Mouse (Mus musculus) midbrain, embryonic 14.5 days (tissue): ENCODE measurements around the gene Nelfe. TPM values are rescaled to one million over a fixed set of nuclear protein-coding genes. Genes with fewer than 3 reads are reported as not detected.

ENCODE experiments used
- ATAC-seq: fragments of 200-750 bp; cut with Nextera tagmentation; 2 replicates; pipeline ENCODE4 v1.8.0; 2017; ENCODE audit warnings: moderate number of reproducible peaks, moderate library complexity; ENCODE audit not compliant: low FRiP score, low TSS enrichment
- DNase-seq: peaks from one replicate; pipeline ENCODE4 v3.0.0-alpha.2; 2015
- H3K27ac ChIP-seq: fragments of 300-500 bp; sonication (generic); replicated peaks from 2 replicates; pipeline ENCODE4 v1.5.1; 2014; ENCODE audit warnings: mild to moderate bottlenecking, low read depth, low read length, moderate library complexity
- H3K27me3 ChIP-seq: fragments of 300-500 bp; sonication (generic); 2 replicates; pipeline ENCODE4 v1.6.1; 2014; ENCODE audit warnings: low read length, control low read depth, mixed read lengths; ENCODE audit not compliant: control insufficient read depth, insufficient read depth
- H3K36me3 ChIP-seq: fragments of 300-500 bp; sonication (generic); 2 replicates; pipeline ENCODE4 v1.6.1; 2014; ENCODE audit warnings: low read length, control low read depth; ENCODE audit not compliant: control insufficient read depth, insufficient read depth
- H3K4me1 ChIP-seq: fragments of 300-500 bp; sonication (generic); 2 replicates; pipeline ENCODE4 v1.6.1; 2014; ENCODE audit warnings: mild to moderate bottlenecking, antibody characterized with exemption, low read length, control low read depth; ENCODE audit not compliant: control insufficient read depth, insufficient read depth
- H3K4me2 ChIP-seq: fragments of 300-500 bp; sonication (generic); 2 replicates; pipeline ENCODE4 v1.6.1; 2014; ENCODE audit warnings: mild to moderate bottlenecking, low read length, moderate library complexity
- H3K4me3 ChIP-seq: fragments of 300-500 bp; sonication (generic); replicated peaks from 2 replicates; pipeline ENCODE4 v1.5.1; 2014; ENCODE audit warnings: low read depth, low read length
- H3K9ac ChIP-seq: fragments of 300-500 bp; sonication (generic); replicated peaks from 2 replicates; pipeline ENCODE4 v1.6.1; 2014; ENCODE audit warnings: mild to moderate bottlenecking, low read length, moderate library complexity
- H3K9me3 ChIP-seq: fragments of 300-500 bp; sonication (generic); 2 replicates; pipeline ENCODE4 v1.6.1; 2016; ENCODE audit warnings: low read length, control low read depth, mixed read lengths; ENCODE audit not compliant: control insufficient read depth
- WGBS: fragments of 180-500 bp; shearing (Covaris S2); extraction: QIAGEN DNeasy Blood & Tissue Kit; methylation state at CpG from one replicate; pipeline ENCODE4 v1.1.7; 2014; 5-methylcytosine and 5-hydroxymethylcytosine counted together
- polyA plus RNA-seq: library from polyadenylated mRNA; unstranded; fragments of >200 nt; fragmentation: Nextera tagmentation; extraction: Ambion mirVana; gene quantifications from 2 replicates; pipeline ENCODE4 v1.2.1, GENCODE M21; 2014

Gene Nelfe
- polyA plus RNA-seq, 1 experiment from 2014 or later, result 85.3 TPM

- ATAC-seq (no peak), DNase-seq (no peak)
- H3K9me3 ChIP-seq, result no peaks in the 10 kb centered on the region
- no peak overlapping the region for H3K4me3 ChIP-seq
- H3K4me1 ChIP-seq, result peaks cover 7% of the 10 kb centered on the region
- H3K9ac ChIP-seq, result no peak overlapping the region
- H3K27me3 ChIP-seq, result no peaks in the 10 kb centered on the region
- 85% methylated on average over 3 of the region's 3 CpGs for WGBS
- no peak overlapping the region for H3K27ac ChIP-seq
- H3K4me2 ChIP-seq, result no peak overlapping the region
- H3K36me3 ChIP-seq, result peaks cover 54% of the 10 kb centered on the region
Observed at GRCm38 (mm10) chr17:34854761-34855160, 4.6 kb downstream of the Nelfe start.

GRCm38 (mm10) chr17:34855825-34856224, 5.6 kb downstream of the Nelfe start:
- Histone ChIP-seq H3K4me2 (no peak overlapping the region), H3K9ac (no peak overlapping the region), H3K9me3 (no peaks in the 10 kb centered on the region), H3K27me3 (no peaks in the 10 kb centered on the region), H3K36me3 (peaks cover 54% of the 10 kb centered on the region), H3K27ac (no peak overlapping the region), H3K4me3 (no peak overlapping the region), H3K4me1 (peaks cover 5% of the 10 kb centered on the region)
- WGBS, result 45% methylated on average over 3 of the region's 3 CpGs
- ATAC-seq, result no peak
- DNase-seq, result peak; percentile 78

DNA sequence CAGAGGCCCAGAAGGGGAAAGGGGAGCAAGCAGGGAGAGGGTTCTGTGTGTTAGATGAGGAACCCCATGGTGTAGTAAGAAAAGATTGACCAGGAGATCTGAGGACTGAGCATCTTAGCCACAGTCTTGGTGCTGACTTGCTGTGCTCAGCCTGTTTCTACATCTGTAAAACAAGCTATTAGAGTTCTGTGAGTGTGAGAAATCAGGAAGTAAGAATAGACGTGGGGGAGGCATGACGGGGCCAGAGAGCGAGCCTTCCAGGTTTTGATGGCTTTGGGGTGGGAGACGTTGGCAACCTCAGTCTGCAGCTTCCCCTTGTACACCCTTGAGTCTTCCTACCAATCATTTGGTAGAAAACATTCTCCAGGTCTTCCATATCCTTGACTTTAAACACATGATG, 8.5 kb downstream of the Nelfe start:
- Histone ChIP-seq H3K9me3 (no peaks in the 10 kb centered on the region), H3K27ac (no peak overlapping the region), H3K4me3 (no peak overlapping the region), H3K4me1 (no peaks in the 10 kb centered on the region), H3K27me3 (no peaks in the 10 kb centered on the region), H3K9ac (no peak overlapping the region), H3K36me3 (peaks cover 40% of the 10 kb centered on the region), H3K4me2 (no peak overlapping the region)
- DNase-seq (no peak), ATAC-seq (no peak)
- 84% methylated on average over 4 of the region's 4 CpGs for WGBS

- Histone ChIP-seq H3K36me3 (peaks cover 23% of the 10 kb centered on the region), H3K4me2 (no peak overlapping the region), H3K9ac (no peak overlapping the region), H3K9me3 (no peaks in the 10 kb centered on the region), H3K4me3 (no peak overlapping the region), H3K4me1 (no peaks in the 10 kb centered on the region), H3K27ac (no peak overlapping the region), H3K27me3 (no peaks in the 10 kb centered on the region)
- WGBS, result 88% methylated on average over 9 of the region's 9 CpGs
- ATAC-seq (no peak), DNase-seq (no peak)
Observed at GRCm38 (mm10) chr17:34860514-34860913, 10.3 kb downstream of the Nelfe start.

DNA sequence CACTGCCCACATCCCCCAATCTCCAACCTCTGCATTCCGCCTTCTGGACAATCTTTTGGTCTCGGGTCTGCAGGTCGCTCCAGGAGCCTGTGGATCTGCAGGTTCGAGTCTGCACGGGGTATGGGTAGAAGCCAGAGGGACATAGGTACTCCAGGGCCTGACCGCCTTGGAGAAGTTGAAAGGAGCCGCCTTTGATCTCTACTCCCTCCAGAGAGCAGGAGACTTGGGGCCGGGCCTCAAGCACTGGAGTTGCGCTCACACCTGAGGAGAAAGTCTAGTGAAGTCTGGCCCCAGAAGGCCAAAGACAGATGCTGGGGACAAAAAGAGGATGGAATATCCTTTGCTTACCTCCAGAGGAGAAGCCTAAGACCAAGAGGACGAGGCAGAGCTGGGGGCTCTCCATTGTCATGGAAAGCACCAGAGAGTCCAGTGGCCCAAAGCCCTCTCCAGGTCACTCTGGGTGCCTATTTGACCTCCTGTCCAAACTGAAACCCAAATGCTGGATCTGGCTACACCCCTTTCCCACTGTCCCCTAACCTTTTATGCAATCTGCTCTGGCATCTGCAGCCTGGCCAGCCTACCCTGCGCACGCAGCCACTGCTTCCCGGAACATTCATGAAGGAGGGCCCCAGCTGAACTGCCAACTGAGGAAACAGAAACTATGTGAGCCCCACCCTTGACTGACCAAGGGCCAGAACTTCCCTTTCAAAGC, 11.7 kb downstream of the Nelfe start:
- Histone ChIP-seq H3K27me3 (no peaks in the 10 kb centered on the region), H3K4me2 (no peak overlapping the region), H3K36me3 (peaks cover 11% of the 10 kb centered on the region; the same call in 1 of the 2 replicates), H3K4me3 (no peak overlapping the region), H3K9ac (no peak overlapping the region), H3K27ac (no peak overlapping the region), H3K9me3 (no peaks in the 10 kb centered on the region), H3K4me1 (no peaks in the 10 kb centered on the region)
- ATAC-seq (no peak), DNase-seq (no peak)
- WGBS, result 68% methylated on average over 13 of the region's 13 CpGs

GRCm38 (mm10) chr17:34862416-34863081, 12.4 kb downstream of the Nelfe start, which contains the start of gene Cfb:
Gene Cfb, minus strand, starts transcription at chr17:34862518.
- DNase-seq (no peak), ATAC-seq (no peak)
- no peaks in the 10 kb centered on the region for H3K9me3 ChIP-seq
- H3K9ac ChIP-seq, result no peak within 1 kb of the TSS
- H3K4me1 ChIP-seq, result no peaks in the 10 kb centered on the region
- H3K27ac ChIP-seq, result no peak within 1 kb of the TSS
- no peak within 1 kb of the TSS for H3K4me3 ChIP-seq
- H3K27me3 ChIP-seq, result no peaks in the 10 kb centered on the region
- 75% methylated on average over 8 of the region's 8 CpGs for WGBS
- H3K4me2 ChIP-seq, result no peak within 1 kb of the TSS
- peaks cover 6% of the 10 kb centered on the region; the same call in 1 of the 2 replicates for H3K36me3 ChIP-seq

- Histone ChIP-seq H3K4me3 (no peak overlapping the region), H3K4me2 (no peak overlapping the region), H3K9me3 (no peaks in the 10 kb centered on the region), H3K27ac (no peak overlapping the region), H3K27me3 (no peaks in the 10 kb centered on the region), H3K36me3 (no peaks in the 10 kb centered on the region), H3K4me1 (no peaks in the 10 kb centered on the region), H3K9ac (no peak overlapping the region)
- DNase-seq, result no peak
- 70% methylated on average over 7 of the region's 7 CpGs for WGBS
- ATAC-seq, result no peak
Observed at GRCm38 (mm10) chr17:34865981-34866380, 15.8 kb downstream of the Nelfe start.

GRCm38 (mm10) chr17:34874321-34874720, 24.1 kb downstream of the Nelfe start:
- no peak overlapping the region for H3K9ac ChIP-seq
- DNase-seq, result no peak
- no peaks in the 10 kb centered on the region for H3K36me3 ChIP-seq
- H3K27me3 ChIP-seq, result no peaks in the 10 kb centered on the region
- no peak overlapping the region for H3K27ac ChIP-seq
- no peak overlapping the region for H3K4me3 ChIP-seq
- no peak for ATAC-seq
- H3K4me2 ChIP-seq, result no peak overlapping the region
- no peaks in the 10 kb centered on the region for H3K9me3 ChIP-seq
- no peaks in the 10 kb centered on the region for H3K4me1 ChIP-seq
- 93% methylated on average over 6 of the region's 6 CpGs for WGBS
